Mouse (Mus musculus) mouse embryonic stem cell (cell line): ENCODE data around the gene Wdr25.
"Not testable (repeated sequence)": the region's sequence is repeated elsewhere in the genome, so short reads cannot be mapped to it uniquely, and the experiment has no call there.

Experiments
- in situ Hi-C, 2 experiments: fragments of 300-500 bp; cut with MboI; formaldehyde crosslinking; loops; 1 replicate in 1 of 2; 3 replicates in 1 of 2; pipeline ENCODE4 v1.14.3; 2019 to 2020; ENCODE audit warnings: low sequenced_read_pairs in 2 of 2, low pct_unique_long_range_greater_than_20kb in 1 of 2, mixed read lengths in 1 of 2; ENCODE audit not compliant: unreplicated experiment in 1 of 2

Wdr25 gene

DNA sequence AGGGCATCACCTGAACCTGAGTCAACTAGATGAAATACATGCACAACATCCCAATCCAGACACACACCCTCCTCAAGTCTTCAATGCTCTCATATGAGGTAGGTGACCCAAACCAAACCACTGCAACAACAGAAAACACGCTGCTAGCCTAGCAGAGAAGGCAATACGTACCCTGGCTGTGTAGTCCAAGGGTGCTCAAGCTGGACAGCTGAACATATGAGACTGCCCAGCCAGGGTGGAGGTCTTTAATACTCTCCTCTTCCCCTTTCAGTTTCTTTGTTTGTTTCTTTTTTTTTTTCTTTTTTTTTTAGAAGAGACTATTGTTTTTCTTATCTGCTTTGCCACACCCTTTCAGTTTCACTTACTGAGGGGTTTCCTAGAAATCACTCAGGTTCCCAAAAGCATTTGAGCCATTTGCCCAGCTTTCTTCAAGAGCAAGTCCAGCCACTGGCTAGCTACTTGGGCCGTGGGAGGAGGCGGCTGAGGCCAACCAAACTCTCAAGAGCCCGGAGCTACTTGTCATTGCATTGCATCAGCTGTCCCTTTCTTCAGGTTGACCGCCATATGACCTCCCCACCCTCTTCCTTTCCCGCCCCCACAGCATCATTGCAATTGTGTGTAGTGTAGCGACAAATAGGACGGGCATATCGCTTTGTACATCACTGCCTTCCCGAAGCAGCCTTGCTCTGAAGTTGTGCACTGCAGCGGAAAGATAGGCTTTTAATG lies at the start of gene Wdr25:
Gene Wdr25, plus strand, starts transcription at position 643 of the 726 bp plus-strand sequence.
- in situ Hi-C loops, result no loop called here

GRCm38 (mm10) chr12:108848033-108848432 lies 45.4 kb upstream of the Wdr25 start:
- in situ Hi-C loops, result not testable (repeated sequence)

DNA sequence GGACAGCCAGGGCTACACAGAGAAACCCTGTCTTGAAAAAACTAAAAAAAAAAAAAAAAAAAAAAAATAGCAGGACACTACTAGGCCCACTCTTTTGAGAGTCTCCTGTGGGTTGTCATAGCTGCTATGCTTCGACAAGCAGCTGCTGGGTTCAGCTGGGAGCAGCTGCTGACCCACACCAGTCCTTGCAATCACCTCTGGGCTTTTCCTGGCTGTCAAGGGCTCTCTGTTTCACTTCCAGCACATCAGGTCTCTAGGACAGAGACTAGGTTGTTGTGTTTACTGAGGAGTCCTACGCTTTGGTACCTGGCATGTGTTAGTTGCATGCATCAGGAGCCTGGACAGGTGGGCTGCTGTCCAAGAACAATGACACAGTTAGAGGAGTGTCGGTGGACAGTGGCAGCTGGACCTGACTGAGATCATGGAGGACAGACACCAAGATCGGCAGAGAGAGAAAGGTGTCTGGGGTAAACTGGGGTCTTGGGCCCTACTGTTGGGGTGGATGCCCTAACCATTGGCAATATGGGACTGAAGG lies 43.9 kb upstream of the Wdr25 start:
- in situ Hi-C loops, result no loop called here

GRCm38 (mm10) chr12:108850129-108850528 lies 43.3 kb upstream of the Wdr25 start:
- in situ Hi-C loops, result no loop called here

GRCm38 (mm10) chr12:108850886-108851285 lies 42.5 kb upstream of the Wdr25 start:
- in situ Hi-C loops, result no loop called here

DNA sequence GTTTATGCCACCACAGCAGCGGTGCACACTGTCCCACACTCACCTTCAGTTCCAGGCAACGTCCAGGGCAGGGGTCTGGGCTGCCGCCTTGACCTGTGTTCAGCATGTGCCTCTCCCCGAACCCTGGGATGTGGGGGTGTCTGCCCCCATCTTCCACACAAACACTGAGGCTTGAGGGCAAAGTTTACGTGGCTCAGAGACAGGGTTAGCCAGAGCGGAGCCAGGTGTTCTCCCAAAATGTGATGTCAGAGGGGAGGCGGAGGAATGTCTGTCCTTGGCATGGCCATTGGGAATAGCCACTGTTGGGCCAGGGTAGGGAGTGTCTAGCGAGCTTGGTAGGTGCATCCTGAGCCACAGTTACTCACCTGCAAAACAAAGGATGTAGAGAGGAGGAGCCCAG lies 40.6 kb upstream of the Wdr25 start:
- in situ Hi-C loops, result no loop called here

DNA sequence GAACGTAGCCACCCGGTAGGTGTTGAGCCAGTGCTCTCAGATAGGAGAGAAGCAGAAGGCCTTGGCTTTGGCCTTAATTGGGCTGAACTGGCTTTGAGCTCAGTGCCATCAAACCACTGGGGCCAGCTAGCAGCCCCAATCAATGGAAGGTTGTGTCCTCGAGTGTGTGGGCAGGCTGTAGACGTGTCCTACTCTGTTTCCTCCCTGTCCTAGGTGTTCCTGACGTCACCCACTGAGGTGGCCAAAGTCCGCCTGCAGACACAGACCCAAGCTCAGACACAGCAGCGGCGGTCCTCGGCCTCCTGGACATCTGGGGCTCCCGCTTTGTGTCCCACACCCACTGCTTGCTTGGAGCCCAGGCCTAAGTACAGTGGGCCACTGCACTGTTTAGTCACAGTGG lies 38.4 kb upstream of the Wdr25 start:
- in situ Hi-C loops, result no loop called here

GRCm38 (mm10) chr12:108856186-108856585 lies 37.2 kb upstream of the Wdr25 start:
- in situ Hi-C loops, result no loop called here

- in situ Hi-C loops, result no loop called here
Observed at GRCm38 (mm10) chr12:108857109-108857508, 36.3 kb upstream of the Wdr25 start.

DNA sequence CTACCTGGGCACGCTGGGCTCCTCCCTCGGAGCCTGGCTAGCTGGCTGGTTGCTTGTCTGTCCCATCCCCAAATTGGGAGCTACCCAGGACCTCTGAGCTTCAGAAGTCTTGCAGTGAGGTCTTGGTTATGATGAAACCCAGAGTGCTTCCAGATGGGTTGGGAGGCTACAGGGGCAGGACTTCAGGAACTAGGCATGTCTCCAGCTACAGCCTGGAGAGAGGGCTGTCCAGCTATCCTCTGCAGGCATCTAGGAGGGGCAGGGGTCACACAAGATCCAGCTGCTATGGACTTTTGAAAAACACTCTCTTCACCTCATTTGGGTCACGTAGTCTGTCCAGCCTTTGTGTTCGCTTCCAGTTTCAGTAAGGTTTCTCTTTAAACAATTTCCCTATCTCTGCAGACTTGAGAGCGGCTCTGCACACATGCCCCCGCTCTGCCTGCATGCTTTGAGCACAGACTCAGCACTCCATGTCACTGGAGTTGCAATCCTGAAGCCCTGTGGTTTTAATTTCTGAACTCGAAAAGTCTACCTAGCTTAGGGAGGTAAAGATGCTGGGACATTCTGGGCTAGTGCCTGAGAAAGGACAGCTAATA lies 35.7 kb upstream of the Wdr25 start:
- in situ Hi-C loops, result no loop called here

GRCm38 (mm10) chr12:108858486-108858885 lies 34.9 kb upstream of the Wdr25 start:
- in situ Hi-C loops, result no loop called here

GRCm38 (mm10) chr12:108865007-108865494 lies 28.4 kb upstream of the Wdr25 start:
- in situ Hi-C loops, result no loop called here

DNA sequence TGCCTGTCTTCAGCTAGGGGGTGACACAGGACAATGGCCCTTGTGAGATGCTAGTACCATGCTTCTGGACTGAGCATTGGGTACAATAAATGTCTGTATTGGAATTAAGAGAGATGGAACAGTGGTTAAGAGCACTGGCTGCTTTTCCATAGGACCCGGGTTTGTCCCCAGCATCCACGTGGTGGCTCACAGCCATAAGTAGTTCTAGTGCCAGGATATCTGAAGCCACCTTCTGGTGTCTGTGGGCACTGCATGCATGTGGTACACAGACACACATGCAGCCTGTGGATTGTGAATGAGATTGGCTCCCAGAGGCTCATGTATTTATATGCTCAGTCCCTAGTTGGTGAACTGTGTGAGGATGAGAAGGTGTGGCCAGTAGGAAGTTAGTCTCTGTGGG lies 23.9 kb upstream of the Wdr25 start:
- in situ Hi-C loops, result no loop called here

- in situ Hi-C loops, result no loop called here
Observed at GRCm38 (mm10) chr12:108873122-108873521, 20.3 kb upstream of the Wdr25 start.

GRCm38 (mm10) chr12:108879138-108879537 lies 14.3 kb upstream of the Wdr25 start:
- in situ Hi-C loops, result no loop called here

- in situ Hi-C loops, result no loop called here
Observed at GRCm38 (mm10) chr12:108880606-108881005, 12.8 kb upstream of the Wdr25 start.

GRCm38 (mm10) chr12:108881192-108881591 lies 12.2 kb upstream of the Wdr25 start:
- in situ Hi-C loops, result no loop called here

- in situ Hi-C loops, result no loop called here
Observed at GRCm38 (mm10) chr12:108882776-108883175, 10.7 kb upstream of the Wdr25 start.

- in situ Hi-C loops, result no loop called here
Observed at GRCm38 (mm10) chr12:108885906-108886305, 7.5 kb upstream of the Wdr25 start.

DNA sequence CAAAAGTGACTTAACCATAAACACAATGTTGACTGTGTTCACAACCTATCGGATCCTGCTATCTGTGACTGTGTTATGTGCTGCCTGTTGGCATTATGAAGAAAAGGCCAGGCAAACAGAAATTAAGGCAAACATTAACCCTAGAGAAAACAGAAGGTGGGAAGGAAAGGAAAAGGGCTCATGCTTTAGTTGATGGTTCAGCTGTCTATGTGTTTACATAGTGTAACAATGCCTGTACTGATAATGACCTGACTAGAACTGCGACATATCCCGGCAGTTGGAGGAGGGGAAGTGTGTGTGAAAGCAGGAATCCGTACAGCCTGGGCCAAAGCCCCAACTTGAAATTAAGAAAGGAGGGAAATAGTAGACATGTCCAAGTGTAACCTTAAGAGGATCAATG lies 6.4 kb upstream of the Wdr25 start:
- in situ Hi-C loops, result no loop called here
